Comparison of ENCODE assay signal across 8 mouse cellular contexts in the genomic region with DNA sequence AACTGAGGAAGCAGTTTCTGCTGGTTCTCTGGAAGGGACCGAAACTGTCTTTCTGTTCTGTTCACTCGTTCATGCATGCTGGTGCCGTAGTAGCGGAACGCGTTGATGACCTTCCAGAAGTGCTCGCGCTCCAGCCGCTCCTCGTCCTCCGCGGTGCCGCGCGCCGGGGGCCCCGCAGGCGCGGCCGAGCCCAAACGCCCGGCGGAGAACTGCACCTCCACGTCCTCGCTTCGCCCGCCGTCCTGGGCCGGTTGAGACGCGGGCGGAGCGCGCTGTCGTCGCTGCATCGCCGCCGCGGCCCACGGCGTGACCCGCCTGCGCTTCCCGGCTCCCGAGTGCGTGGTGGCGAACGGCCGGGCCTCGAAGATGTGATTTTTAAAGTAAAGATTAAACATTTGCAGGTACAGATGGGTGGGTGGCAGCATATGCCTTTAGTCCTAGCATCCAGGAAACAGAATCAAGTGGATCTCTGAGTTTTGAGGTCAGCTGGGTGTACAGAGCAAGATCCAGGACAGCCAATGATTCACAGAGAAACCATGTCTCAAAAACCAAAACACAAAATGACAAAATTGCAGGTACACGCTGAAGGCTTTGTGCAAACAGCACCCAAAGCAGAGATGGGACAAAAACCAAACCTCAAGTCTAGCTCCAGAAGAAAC.
DNase-seq lines count a peak whose midpoint lies in the region; ATAC-seq and TF ChIP-seq lines count a peak whose summit lies in the region.
"Not testable (repeated sequence)": the region's sequence is repeated elsewhere in the genome, so short reads cannot be mapped to it uniquely, and the experiment has no call there.

No protein-coding gene starts in this region.

- H3K4me1 ChIP-seq in hindbrain, embryonic 11.5 days (replicated peaks; ENCODE audit: control insufficient read depth, insufficient read depth, low read length); lung, embryonic 16.5 days (replicated peaks; ENCODE audit: control insufficient read depth, insufficient read depth, low read length); neural tube, embryonic 11.5 days (ENCODE audit: control insufficient read depth, insufficient read depth, low read length): not testable (repeated sequence)

- H3K4me2 ChIP-seq in hindbrain, embryonic 11.5 days (replicated peaks; ENCODE audit: low read depth, low read length): peak overlapping the region; percentile 44
- H3K4me2 ChIP-seq in lung, embryonic 16.5 days (ENCODE audit: low read depth, low read length): peak overlapping the region; percentile 67
- peak overlapping the region; percentile 49 for H3K4me2 ChIP-seq in neural tube, embryonic 11.5 days (ENCODE audit: low read depth)

- H3K9me3 ChIP-seq in hindbrain, embryonic 11.5 days (ENCODE audit: control insufficient read depth, low read length); lung, embryonic 16.5 days (ENCODE audit: control insufficient read depth, low read length); neural tube, embryonic 11.5 days (ENCODE audit: control insufficient read depth, low read length): not testable (repeated sequence)

- H3K27me3 ChIP-seq in hindbrain, embryonic 11.5 days (ENCODE audit: control insufficient read depth, insufficient read depth, low read length); lung, embryonic 16.5 days (ENCODE audit: control insufficient read depth, insufficient read depth, low read depth, low read length); neural tube, embryonic 11.5 days (ENCODE audit: control insufficient read depth, insufficient read depth, low read length): not testable (repeated sequence)

- peak; percentile 82 for ATAC-seq in hindbrain, embryonic 11.5 days (ENCODE audit: low FRiP score)
- peak; percentile 80 for ATAC-seq in lung, embryonic 16.5 days (ENCODE audit: low read depth)
- ATAC-seq in neural tube, embryonic 11.5 days (ENCODE audit: insufficient read depth, low FRiP score, low TSS enrichment): peak; percentile 91

- H3K36me3 ChIP-seq in hindbrain, embryonic 11.5 days (ENCODE audit: control insufficient read depth, insufficient read depth, low read length); lung, embryonic 16.5 days (ENCODE audit: control insufficient read depth, insufficient read depth, low read length); neural tube, embryonic 11.5 days (ENCODE audit: control insufficient read depth, insufficient read depth, low read length): not testable (repeated sequence)

- peak overlapping the region; percentile 80 for H3K27ac ChIP-seq in gastrocnemius, adult 2 months
- H3K27ac ChIP-seq in hindbrain, embryonic 11.5 days (ENCODE audit: low read depth, low read length); lung, embryonic 16.5 days (ENCODE audit: low read length); neural tube, embryonic 11.5 days (ENCODE audit: low read depth, low read length): not testable (repeated sequence)

- peak; percentile 15 for DNase-seq in brain, adult 2 months (ENCODE audit: low read depth, low spot score)
- peak; percentile 37 for DNase-seq in embryo, embryonic 11 days
- DNase-seq in gastrocnemius, adult 2 months: peak; percentile 40
- DNase-seq in hindbrain, embryonic 11.5 days (ENCODE audit: low spot score): peak; percentile 39
- peak; percentile 16 for DNase-seq in kidney, postnatal 14 days
- DNase-seq in neural tube, embryonic 11.5 days (ENCODE audit: low spot score): peak; percentile 45
- peak; percentile 8 for DNase-seq in thymus, postnatal 14 days

- H3K4me3 ChIP-seq in gastrocnemius, adult 2 months: peak overlapping the region; percentile 69
- peak overlapping the region; percentile 28 for H3K4me3 ChIP-seq in hindbrain, embryonic 11.5 days (ENCODE audit: low read depth, low read length)
- H3K4me3 ChIP-seq in lung, embryonic 16.5 days (ENCODE audit: low read length): peak overlapping the region; percentile 47
- H3K4me3 ChIP-seq in neural tube, embryonic 11.5 days (ENCODE audit: low read depth, low read length): peak overlapping the region; percentile 25; the same call in 1 of the 2 replicates

- H3K9ac ChIP-seq in hindbrain, embryonic 11.5 days (ENCODE audit: low read depth, low read length): peak overlapping the region; percentile 27; the same call in 1 of the 2 replicates
- peak overlapping the region; percentile 49; the same call in 1 of the 2 replicates for H3K9ac ChIP-seq in lung, embryonic 16.5 days (ENCODE audit: low read length)
- H3K9ac ChIP-seq in neural tube, embryonic 11.5 days (ENCODE audit: low read length): not testable (repeated sequence)

- intact Hi-C loops in gastrocnemius, adult 2 months (cut with DNase I): not testable (repeated sequence)

- 9% methylated on average over 38 of the region's 52 CpGs for WGBS in hindbrain, embryonic 11.5 days
- WGBS in lung, embryonic 16.5 days: 3% methylated on average over 30 of the region's 52 CpGs
- WGBS in neural tube, embryonic 11.5 days: 13% methylated on average over 34 of the region's 52 CpGs

- not testable (repeated sequence) for TF ChIP-seq CTCF in gastrocnemius, adult 2 months (IDR thresholded peaks at IDR 0.05)
